Mouse (Mus musculus): Measurements from ENCODE around the gene Fhl3. TPM values are rescaled to one million over a fixed set of nuclear protein-coding genes. Genes with fewer than 3 reads are reported as not detected.
A peak's percentile ranks its signal among the peaks of the same experiment; 100 is the strongest.

Gene Fhl3
- total and polyA plus RNA-seq, 2 experiments from 2014 or later: 1.4 to 3.0 TPM

GRCm38 (mm10) chr4:124742839-124743238 lies 42.3 kb downstream of the Fhl3 start:
- Histone ChIP-seq H3K4me1 (ENCODE audit: insufficient read depth) (peaks cover 9% of the 10 kb centered on the region; the same call in 1 of the 2 replicates), H3K4me3 (ENCODE audit: low read depth, low read length) (no peak overlapping the region), H3K9ac (no peak overlapping the region), H3K27me3 (ENCODE audit: insufficient read depth, low read length) (no peaks in the 10 kb centered on the region), H3K36me3 (ENCODE audit: insufficient read depth) (peaks cover 24% of the 10 kb centered on the region), H3K27ac (ENCODE audit: low read depth, low read length) (no peak overlapping the region), H3K4me2 (ENCODE audit: low read depth) (no peak overlapping the region), H3K9me3 (ENCODE audit: low read length) (no peaks in the 10 kb centered on the region)
- TF ChIP-seq CTCF (IDR thresholded peaks at IDR 0.05; ENCODE audit: low read depth): no peak
- no peak for ATAC-seq
- 82% methylated on average over 11 of the region's 11 CpGs for WGBS
- no peak for DNase-seq

GRCm38 (mm10) chr4:124746577-124746976 lies 46.1 kb downstream of the Fhl3 start:
- H3K4me1 ChIP-seq (ENCODE audit: insufficient read depth): 0 out of 2 replicates have a peak, but pooled peaks cover 9% of the 10 kb centered on the region
- WGBS: 81% methylated on average over 7 of the region's 7 CpGs
- H3K9ac ChIP-seq: no peak overlapping the region
- H3K36me3 ChIP-seq (ENCODE audit: insufficient read depth): peaks cover 31% of the 10 kb centered on the region
- no peak for DNase-seq
- no peak overlapping the region for H3K27ac ChIP-seq (ENCODE audit: low read depth, low read length)
- no peak for TF ChIP-seq CTCF (IDR thresholded peaks at IDR 0.05; ENCODE audit: low read depth)
- no peaks in the 10 kb centered on the region for H3K9me3 ChIP-seq (ENCODE audit: low read length)
- ATAC-seq: no peak
- H3K4me3 ChIP-seq (ENCODE audit: low read depth, low read length): no peak overlapping the region
- no peak overlapping the region for H3K4me2 ChIP-seq (ENCODE audit: low read depth)
- no peaks in the 10 kb centered on the region for H3K27me3 ChIP-seq (ENCODE audit: insufficient read depth, low read length)

DNA sequence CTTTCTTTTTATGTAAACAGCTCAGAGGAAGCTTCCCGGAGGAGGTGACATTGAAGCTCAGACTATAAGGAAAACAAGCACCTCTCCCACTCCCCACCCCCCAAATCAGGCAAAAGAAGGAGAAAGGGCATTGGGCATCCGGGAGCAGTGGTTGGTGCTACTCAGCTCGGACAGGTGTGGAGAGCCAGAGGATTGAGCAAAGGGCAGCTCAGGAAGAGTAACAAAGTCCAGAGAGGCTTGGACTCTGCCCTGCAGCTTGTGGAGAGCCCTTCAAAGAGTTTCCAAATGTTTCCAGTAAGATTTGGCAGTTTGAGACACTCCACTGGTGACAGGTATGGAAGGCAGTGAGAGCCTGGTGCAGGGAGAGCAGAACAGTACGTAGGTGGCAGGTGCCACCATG lies 47.4 kb downstream of the Fhl3 start:
- no peak for ATAC-seq
- 63% methylated on average over 4 of the region's 4 CpGs for WGBS

GRCm38 (mm10) chr4:124751300-124752250 lies 51.1 kb downstream of the Fhl3 start:
- Histone ChIP-seq H3K4me2 (ENCODE audit: low read depth) (peak overlapping the region; percentile 100), H3K4me3 (ENCODE audit: low read depth, low read length) (peak overlapping the region; percentile 65), H3K27me3 (ENCODE audit: insufficient read depth, low read length) (no peaks in the 10 kb centered on the region), H3K9me3 (ENCODE audit: low read length) (no peaks in the 10 kb centered on the region), H3K4me1 (ENCODE audit: insufficient read depth) (peaks cover 6% of the 10 kb centered on the region; the same call in 1 of the 2 replicates), H3K27ac (ENCODE audit: low read depth, low read length) (no peak overlapping the region), H3K36me3 (ENCODE audit: insufficient read depth) (peaks cover 16% of the 10 kb centered on the region; the same call in 1 of the 2 replicates), H3K9ac (peak overlapping the region; percentile 64)
- no peak for TF ChIP-seq CTCF (IDR thresholded peaks at IDR 0.05; ENCODE audit: low read depth)
- under 1% methylated on average over 75 of the region's 75 CpGs for WGBS
- peak; percentile 100 for ATAC-seq
- DNase-seq: peak; percentile 97

More for the DNA sequence above, 47.4 kb downstream of the Fhl3 start:
- Histone ChIP-seq H3K9me3 (ENCODE audit: low read length) (no peaks in the 10 kb centered on the region), H3K27me3 (ENCODE audit: insufficient read depth, low read length) (no peaks in the 10 kb centered on the region), H3K36me3 (ENCODE audit: insufficient read depth) (peaks cover 31% of the 10 kb centered on the region), H3K4me1 (ENCODE audit: insufficient read depth) (peaks cover 7% of the 10 kb centered on the region; the same call in 1 of the 2 replicates), H3K4me2 (ENCODE audit: low read depth) (no peak overlapping the region), H3K27ac (ENCODE audit: low read depth, low read length) (no peak overlapping the region), H3K4me3 (ENCODE audit: low read depth, low read length) (no peak overlapping the region), H3K9ac (no peak overlapping the region)
- no peak for DNase-seq
- no peak for TF ChIP-seq CTCF (IDR thresholded peaks at IDR 0.05; ENCODE audit: low read depth)

DNA sequence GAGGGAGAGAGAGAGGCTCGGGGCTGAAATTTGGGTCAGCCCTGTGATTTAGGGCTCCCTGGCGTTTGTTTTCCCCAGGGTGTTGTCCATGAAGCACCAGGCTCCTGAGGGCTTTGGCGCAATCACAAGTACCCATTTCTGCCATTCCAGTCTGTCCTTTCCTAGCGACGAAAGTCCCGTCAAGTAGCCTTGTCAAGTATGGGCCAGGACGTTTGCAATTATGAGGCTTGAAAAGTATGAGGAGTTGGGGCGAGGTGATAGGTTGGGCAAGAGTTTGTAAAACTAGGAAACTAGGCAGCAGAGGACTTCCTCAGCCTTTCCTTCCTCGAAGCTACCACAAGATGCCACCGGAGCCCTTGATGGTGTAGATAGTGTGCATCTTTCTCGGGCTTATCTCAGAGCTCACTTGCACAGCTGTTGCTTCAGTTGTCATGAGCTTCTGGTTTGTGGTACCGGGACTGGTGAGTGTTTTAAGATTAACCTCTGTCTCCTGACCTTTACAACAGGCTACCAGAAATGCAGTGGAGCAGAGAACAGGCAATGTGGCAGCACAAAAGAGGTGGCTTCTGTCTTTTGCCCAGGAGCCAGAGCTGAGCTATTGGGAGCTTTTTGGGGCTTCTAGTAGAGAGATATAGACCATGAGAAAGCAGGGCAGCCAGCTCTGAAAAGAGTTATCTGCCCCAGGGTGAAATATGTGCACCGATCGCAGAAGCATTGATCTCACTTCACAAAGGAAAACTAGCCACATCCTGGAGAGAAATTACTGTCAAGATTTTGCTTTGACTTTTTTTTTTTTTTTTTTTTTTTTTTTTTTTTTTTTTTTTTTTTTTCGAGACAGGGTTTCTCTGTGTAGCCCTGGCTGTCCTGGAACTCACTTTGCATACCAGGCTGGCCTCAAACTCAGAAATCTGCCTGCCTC lies 52.0 kb downstream of the Fhl3 start:
- 0 out of 2 replicates have a peak, but pooled peaks have one; percentile 10 for TF ChIP-seq CTCF (IDR thresholded peaks at IDR 0.05; ENCODE audit: low read depth)

DNA sequence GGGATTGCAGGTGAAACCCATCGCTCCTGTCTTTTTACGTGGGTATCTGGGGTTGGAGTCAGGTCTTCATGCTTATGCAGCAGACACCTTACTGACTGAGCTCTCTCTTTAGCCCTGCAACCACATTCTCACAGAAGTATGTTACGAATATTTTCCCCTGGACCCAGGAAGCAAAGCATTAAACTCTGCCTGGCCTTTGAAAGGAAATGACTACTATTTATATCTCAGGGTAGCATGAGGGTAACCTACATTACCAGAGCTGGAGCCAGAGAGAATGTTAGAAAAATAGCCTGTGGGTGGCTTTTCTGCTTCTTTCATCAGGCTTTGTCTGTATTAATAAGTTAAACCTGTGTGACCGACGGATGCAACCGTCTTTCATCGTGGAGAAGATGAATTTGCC lies 55.0 kb downstream of the Fhl3 start:
- Histone ChIP-seq H3K4me2 (ENCODE audit: low read depth) (no peak overlapping the region), H3K4me1 (ENCODE audit: insufficient read depth) (peaks cover 6% of the 10 kb centered on the region; the same call in 1 of the 2 replicates), H3K27me3 (ENCODE audit: insufficient read depth, low read length) (no peaks in the 10 kb centered on the region), H3K9ac (no peak overlapping the region), H3K36me3 (ENCODE audit: insufficient read depth) (peaks cover 5% of the 10 kb centered on the region; the same call in 1 of the 2 replicates), H3K27ac (ENCODE audit: low read depth, low read length) (no peak overlapping the region), H3K9me3 (ENCODE audit: low read length) (no peaks in the 10 kb centered on the region), H3K4me3 (ENCODE audit: low read depth, low read length) (no peak overlapping the region)
- ATAC-seq: no peak
- TF ChIP-seq CTCF (IDR thresholded peaks at IDR 0.05; ENCODE audit: low read depth): no peak
- WGBS: 79% methylated on average over 7 of the region's 7 CpGs
- no peak for DNase-seq

More for the DNA sequence above, 52.0 kb downstream of the Fhl3 start:
- DNase-seq: no peak
- H3K27ac ChIP-seq (ENCODE audit: low read depth, low read length): no peak overlapping the region
- H3K27me3 ChIP-seq (ENCODE audit: insufficient read depth, low read length): no peaks in the 10 kb centered on the region
- peaks cover 9% of the 10 kb centered on the region; the same call in 1 of the 2 replicates for H3K36me3 ChIP-seq (ENCODE audit: insufficient read depth)
- ATAC-seq: no peak
- peaks cover 6% of the 10 kb centered on the region; the same call in 1 of the 2 replicates for H3K4me1 ChIP-seq (ENCODE audit: insufficient read depth)
- 24% methylated on average over 15 of the region's 15 CpGs for WGBS
- H3K9ac ChIP-seq: peak overlapping the region; percentile 64; the same call in 1 of the 2 replicates
- H3K4me3 ChIP-seq (ENCODE audit: low read depth, low read length): peak overlapping the region; percentile 65
- H3K4me2 ChIP-seq (ENCODE audit: low read depth): peak overlapping the region; percentile 100
- no peaks in the 10 kb centered on the region for H3K9me3 ChIP-seq (ENCODE audit: low read length)

MicroRNA genes within 50 kb of the gene (microRNA counts, 519-probe panel; counts per million panel counts)
- microRNA mmu-miR-697 (not detected), microRNA mmu-miR-698 (not detected)

Small RNA genes lying within 50 kb of the gene (microRNA-seq; reads per million reads assigned to microRNA genes)
- gene Gm24721: 0 reads per million in 2 experiments
- gene Mir697: 0 reads per million in 2 experiments
- 0 to 0.12 reads per million in 2 experiments for gene Mir698

Other genes with a start within 250 kb of the Fhl3 start
- 0.23 TPM in 1 of 2 replicates, not detected in the other for gene 3100002H09Rik, start 89.9 kb upstream of the Fhl3 start, total RNA-seq (2014; rRNA removed)
- gene 3100002H09Rik, start 89.9 kb upstream of the Fhl3 start, polyA plus RNA-seq (2015; fragmentation: Nextera tagmentation; extraction: Ambion mirVana): 0.18 TPM in 1 of 2 replicates, not detected in the other
- gene Pou3f1, start 43.9 kb upstream of the Fhl3 start, total RNA-seq (2014; rRNA removed): 19.7 and 30.5 TPM in 2 replicates
- 20.2 and 31.1 TPM in 2 replicates for gene Pou3f1, start 43.9 kb upstream of the Fhl3 start, polyA plus RNA-seq (2015; fragmentation: Nextera tagmentation; extraction: Ambion mirVana)
- 14.2 and 16.2 TPM in 2 replicates for gene Utp11, start 7.1 kb upstream of the Fhl3 start, total RNA-seq (2014; rRNA removed)
- 30.9 and 33.0 TPM in 2 replicates for gene Utp11, start 7.1 kb upstream of the Fhl3 start, polyA plus RNA-seq (2015; fragmentation: Nextera tagmentation; extraction: Ambion mirVana)
- gene Sf3a3, start 14.1 kb downstream of the Fhl3 start, total RNA-seq (2014; rRNA removed): 46.3 and 54.4 TPM in 2 replicates
- 68.3 and 84.1 TPM in 2 replicates for gene Sf3a3, start 14.1 kb downstream of the Fhl3 start, polyA plus RNA-seq (2015; fragmentation: Nextera tagmentation; extraction: Ambion mirVana)
- 17.9 and 21.7 TPM in 2 replicates for gene Inpp5b, start 41.1 kb downstream of the Fhl3 start, total RNA-seq (2014; rRNA removed)
- gene Inpp5b, start 41.1 kb downstream of the Fhl3 start, polyA plus RNA-seq (2015; fragmentation: Nextera tagmentation; extraction: Ambion mirVana): 8.0 and 11.2 TPM in 2 replicates
- gene Mtf1, start 101.4 kb downstream of the Fhl3 start, total RNA-seq (2014; rRNA removed): 12.1 and 15.6 TPM in 2 replicates
- gene Mtf1, start 101.4 kb downstream of the Fhl3 start, polyA plus RNA-seq (2015; fragmentation: Nextera tagmentation; extraction: Ambion mirVana): 24.4 and 30.7 TPM in 2 replicates
- 81.7 and 82.2 TPM in 2 replicates for gene Yrdc, start 150.0 kb downstream of the Fhl3 start, total RNA-seq (2014; rRNA removed)
- gene Yrdc, start 150.0 kb downstream of the Fhl3 start, polyA plus RNA-seq (2015; fragmentation: Nextera tagmentation; extraction: Ambion mirVana): 67.3 and 70.5 TPM in 2 replicates
- 144 and 167 TPM in 2 replicates for gene 1110065P20Rik, start 150.5 kb downstream of the Fhl3 start, total RNA-seq (2014; rRNA removed)
- gene 1110065P20Rik, start 150.5 kb downstream of the Fhl3 start, polyA plus RNA-seq (2015; fragmentation: Nextera tagmentation; extraction: Ambion mirVana): 141 and 162 TPM in 2 replicates
- 35.7 and 41.7 TPM in 2 replicates for gene Maneal, start 161.5 kb downstream of the Fhl3 start, total RNA-seq (2014; rRNA removed)
- gene Maneal, start 161.5 kb downstream of the Fhl3 start, polyA plus RNA-seq (2015; fragmentation: Nextera tagmentation; extraction: Ambion mirVana): 8.4 and 9.4 TPM in 2 replicates
- gene Epha10, start 180.2 kb downstream of the Fhl3 start, total RNA-seq (2014; rRNA removed): 9.6 and 10.2 TPM in 2 replicates
- gene Epha10, start 180.2 kb downstream of the Fhl3 start, polyA plus RNA-seq (2015; fragmentation: Nextera tagmentation; extraction: Ambion mirVana): 2.0 and 4.0 TPM in 2 replicates
- 12.4 and 36.1 TPM in 2 replicates for gene 9930104L06Rik, start 236.3 kb downstream of the Fhl3 start, total RNA-seq (2014; rRNA removed)
- gene 9930104L06Rik, start 236.3 kb downstream of the Fhl3 start, polyA plus RNA-seq (2015; fragmentation: Nextera tagmentation; extraction: Ambion mirVana): 6.0 and 8.7 TPM in 2 replicates
- gene Cdca8, start 238.6 kb downstream of the Fhl3 start, total RNA-seq (2014; rRNA removed): 7.3 and 10.1 TPM in 2 replicates
- 16.8 and 21.2 TPM in 2 replicates for gene Cdca8, start 238.6 kb downstream of the Fhl3 start, polyA plus RNA-seq (2015; fragmentation: Nextera tagmentation; extraction: Ambion mirVana)